Mouse (Mus musculus) C2C12 (cell line): ENCODE measurements around the gene Krt83. TPM values are rescaled to one million over a fixed set of nuclear protein-coding genes. Genes with fewer than 3 reads are reported as not detected.

Experiments used
- H3K27me3 ChIP-seq: one replicate; pipeline ENCODE4 v1.6.1; 2011; ENCODE audit not compliant: control insufficient read depth, insufficient read depth, insufficient read length
- H3K36me3 ChIP-seq: one replicate; pipeline ENCODE4 v1.6.1; 2011; ENCODE audit not compliant: control insufficient read depth, insufficient read depth
- H3K4me3 ChIP-seq: one replicate; pipeline ENCODE4 v1.5.1; 2011; ENCODE audit warnings: mild to moderate bottlenecking, control low read depth; ENCODE audit not compliant: poor library complexity, insufficient read depth, severe bottlenecking
- H3K79me2 ChIP-seq: one replicate; pipeline ENCODE4 v1.6.1; 2011; ENCODE audit not compliant: control insufficient read depth, insufficient read depth
- H3K79me3 ChIP-seq: one replicate; pipeline ENCODE4 v1.6.1; 2011; ENCODE audit warnings: low read depth, control low read depth
- H3ac ChIP-seq: one replicate; pipeline ENCODE3; 2011; ENCODE audit warnings: low read depth; ENCODE audit not compliant: control insufficient read depth, insufficient read length
- CEBPB ChIP-seq: IDR thresholded peaks from one replicate; pipeline ENCODE4 v1.6.1; 2011; ENCODE audit warnings: low read depth, mild to moderate bottlenecking, control low read depth, moderate library complexity
- CTCF ChIP-seq: IDR thresholded peaks from one replicate; pipeline ENCODE4 v1.5.1; 2011; ENCODE audit not compliant: control insufficient read depth, insufficient read depth, insufficient read length
- FOSL1 ChIP-seq: IDR thresholded peaks from one replicate; pipeline ENCODE4 v1.8.0; 2011; ENCODE audit warnings: mild to moderate bottlenecking, low read length; ENCODE audit not compliant: poor library complexity, insufficient read depth, severe bottlenecking
- MAX ChIP-seq: IDR thresholded peaks from one replicate; pipeline ENCODE4 v1.6.1; 2011; ENCODE audit warnings: mild to moderate bottlenecking, control low read depth
- MYOD1 ChIP-seq: IDR thresholded peaks from one replicate; pipeline ENCODE4 v1.6.1; 2011; ENCODE audit warnings: low read depth; ENCODE audit not compliant: control insufficient read depth, insufficient read length
- MYOG ChIP-seq: IDR thresholded peaks from one replicate; pipeline ENCODE4 v1.6.1; 2011; ENCODE audit not compliant: control insufficient read depth, insufficient read length; ENCODE audit errors: extremely low read depth
- USF1 ChIP-seq: IDR thresholded peaks from one replicate; pipeline ENCODE4 v1.6.1; 2011; ENCODE audit warnings: low read depth, mild to moderate bottlenecking, control low read depth, moderate library complexity
- polyA plus RNA-seq: library from polyadenylated mRNA; unstranded; fragments of >200 nt; fragmentation: generic; extraction: Trizol; gene quantifications from one replicate; pipeline ENCODE4 v1.2.1, GENCODE M21; 2012; ENCODE audit warnings: missing spikeins

Krt83 gene
- polyA plus RNA-seq, 1 experiment = not detected

DNA sequence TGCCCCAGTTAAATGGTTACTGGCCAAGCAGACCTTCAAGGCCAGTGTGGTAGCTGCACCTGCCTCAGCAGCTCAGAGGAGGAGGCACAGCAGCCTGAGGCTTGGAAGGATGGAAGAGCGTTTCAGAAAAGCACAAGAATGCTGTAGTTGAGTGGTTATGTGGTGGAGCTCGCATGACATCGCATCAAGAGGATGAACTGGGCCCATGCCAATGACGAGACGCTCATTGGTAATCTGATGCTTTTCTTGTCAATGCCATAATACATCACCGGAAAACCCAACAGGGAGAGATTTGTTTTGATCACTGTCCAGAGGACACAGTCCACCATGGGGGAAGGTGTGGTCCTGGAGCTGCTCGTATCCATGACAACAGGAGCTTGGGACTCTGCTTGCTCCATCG is 4.0 kb upstream of the Krt83 start:
- TF ChIP-seq MYOG (no peak), FOSL1 (no peak), MYOD1 (no peak), USF1 (no peak), MAX (no peak), CTCF (no peak), CEBPB (no peak)
- no peak overlapping the region for H3ac ChIP-seq

DNA sequence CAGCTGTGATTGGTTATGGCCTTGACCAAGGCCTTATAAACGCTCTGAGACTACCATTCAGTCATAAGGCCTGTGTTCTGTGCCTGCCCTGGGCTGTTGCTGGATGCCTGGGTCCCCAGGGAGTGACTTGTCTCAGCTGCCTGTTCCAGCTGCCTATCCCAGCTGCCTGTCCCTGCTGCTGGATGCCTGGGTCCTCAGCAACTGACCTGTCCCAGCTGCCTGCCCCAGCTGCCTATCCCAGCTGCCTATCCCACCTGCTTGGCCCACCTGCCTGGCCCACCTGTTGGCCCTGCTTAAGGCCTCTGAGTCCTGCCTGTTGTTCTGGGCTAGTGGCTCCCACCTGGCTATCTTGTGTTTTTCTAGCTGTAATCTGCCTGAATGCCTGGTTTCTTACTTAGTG is 2.9 kb upstream of the Krt83 start:
- peaks cover 48% of the 10 kb centered on the region for H3K27me3 ChIP-seq
- no peak overlapping the region for H3ac ChIP-seq
- no peaks in the 10 kb centered on the region for H3K36me3 ChIP-seq
- H3K79me2 ChIP-seq = no peaks in the 10 kb centered on the region
- no peak for TF ChIP-seq CEBPB
- TF ChIP-seq MYOD1 = no peak
- no peak for TF ChIP-seq MAX
- no peak for TF ChIP-seq USF1
- no peak for TF ChIP-seq CTCF
- no peak for TF ChIP-seq FOSL1
- TF ChIP-seq MYOG = no peak
- H3K4me3 ChIP-seq = no peak overlapping the region
- no peaks in the 10 kb centered on the region for H3K79me3 ChIP-seq

More for the DNA sequence above, 4.0 kb upstream of the Krt83 start:
- Histone ChIP-seq H3K27me3 (peaks cover 38% of the 10 kb centered on the region), H3K4me3 (no peak overlapping the region), H3K79me2 (no peaks in the 10 kb centered on the region), H3K36me3 (no peaks in the 10 kb centered on the region), H3K79me3 (no peaks in the 10 kb centered on the region)

DNA sequence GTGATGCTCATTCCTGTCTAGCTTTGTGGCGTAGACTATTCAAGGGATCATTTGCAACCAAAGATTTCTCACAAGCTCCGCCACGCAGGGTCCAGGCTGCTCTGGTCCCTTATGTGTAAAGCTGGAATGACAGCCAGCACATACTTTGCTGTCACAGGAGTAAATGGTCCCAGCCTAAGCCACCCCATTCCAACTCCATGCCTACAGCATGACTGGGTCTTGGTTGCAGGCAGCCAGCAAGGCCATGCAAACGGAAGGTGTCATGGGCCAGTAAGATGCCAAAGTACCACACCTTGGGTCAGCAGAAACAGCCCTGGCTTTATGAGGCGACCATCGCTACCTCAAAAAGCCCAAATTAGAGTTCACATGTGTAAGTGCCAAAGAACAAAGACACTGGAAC is 2.4 kb upstream of the Krt83 start:
- Histone ChIP-seq H3ac (no peak overlapping the region), H3K27me3 (peaks cover 53% of the 10 kb centered on the region), H3K36me3 (no peaks in the 10 kb centered on the region), H3K79me3 (no peaks in the 10 kb centered on the region), H3K4me3 (no peak overlapping the region), H3K79me2 (no peaks in the 10 kb centered on the region)
- no peak for TF ChIP-seq USF1

DNA sequence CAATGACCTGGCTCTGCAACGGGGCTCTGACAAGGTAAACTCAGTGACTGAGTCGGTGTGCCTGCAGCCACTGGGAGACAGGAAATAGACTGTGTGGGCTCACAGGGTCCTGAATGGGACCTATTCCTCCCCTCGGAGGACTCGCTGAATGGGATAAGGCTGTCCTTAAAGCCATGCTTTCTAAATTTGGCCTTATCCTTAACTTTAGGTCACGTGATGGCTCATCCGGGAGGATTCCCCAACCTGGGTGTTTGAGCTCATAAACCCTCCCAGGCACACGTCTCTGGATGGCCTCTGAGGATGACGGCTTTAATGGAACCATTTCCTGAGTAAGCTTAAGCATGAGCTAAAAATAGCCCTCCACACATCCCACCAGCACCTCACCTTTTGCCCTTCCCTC is 1.4 kb upstream of the Krt83 start:
- no peak overlapping the region for H3ac ChIP-seq
- no peaks in the 10 kb centered on the region for H3K79me3 ChIP-seq
- no peaks in the 10 kb centered on the region for H3K79me2 ChIP-seq
- H3K4me3 ChIP-seq = no peak overlapping the region
- H3K27me3 ChIP-seq = peaks cover 63% of the 10 kb centered on the region
- H3K36me3 ChIP-seq = no peaks in the 10 kb centered on the region
- TF ChIP-seq USF1 (peak; percentile 80), CEBPB (no peak)

DNA sequence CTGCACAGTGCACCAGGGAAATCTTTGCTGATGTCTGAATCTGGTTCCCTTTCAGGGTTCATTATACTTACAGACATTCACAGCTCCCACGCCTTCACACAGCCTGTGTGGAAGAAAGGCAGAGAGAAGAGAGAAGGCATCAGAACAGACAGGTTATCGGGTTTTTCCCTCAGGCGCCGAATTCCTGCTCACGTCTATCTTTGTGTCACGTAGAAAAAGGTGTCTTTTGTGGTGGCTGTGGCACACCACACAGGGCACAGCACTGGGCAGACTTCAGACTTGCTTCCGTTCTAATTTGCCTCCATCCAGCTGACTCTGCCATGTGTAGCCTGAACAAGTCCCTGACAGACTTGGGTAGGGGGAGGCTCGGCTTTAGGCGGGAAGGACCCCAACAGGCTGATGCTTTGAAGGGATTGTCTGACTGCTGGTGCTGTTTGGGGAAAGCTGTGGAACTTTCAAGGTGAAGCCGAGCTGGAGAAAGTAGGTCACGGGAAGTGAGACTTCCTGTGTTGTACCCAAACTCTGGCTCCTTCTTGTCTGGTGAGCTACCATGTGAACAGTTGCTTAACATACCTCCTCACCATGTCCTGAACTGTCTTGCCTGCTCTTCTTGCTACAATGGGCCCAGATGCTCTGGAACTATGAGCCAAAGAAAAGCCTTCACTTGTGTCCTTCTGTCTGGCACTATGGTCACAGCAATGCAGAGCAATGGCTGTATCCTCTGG is 5.2 kb downstream of the Krt83 start:
- peaks cover 91% of the 10 kb centered on the region for H3K27me3 ChIP-seq
- no peaks in the 10 kb centered on the region for H3K79me2 ChIP-seq
- TF ChIP-seq MYOG (no peak), USF1 (no peak), CEBPB (no peak), FOSL1 (no peak), CTCF (no peak), MAX (no peak), MYOD1 (no peak)
- no peaks in the 10 kb centered on the region for H3K36me3 ChIP-seq
- H3K4me3 ChIP-seq = no peak overlapping the region
- H3K79me3 ChIP-seq = no peaks in the 10 kb centered on the region
- H3ac ChIP-seq = no peak overlapping the region

DNA sequence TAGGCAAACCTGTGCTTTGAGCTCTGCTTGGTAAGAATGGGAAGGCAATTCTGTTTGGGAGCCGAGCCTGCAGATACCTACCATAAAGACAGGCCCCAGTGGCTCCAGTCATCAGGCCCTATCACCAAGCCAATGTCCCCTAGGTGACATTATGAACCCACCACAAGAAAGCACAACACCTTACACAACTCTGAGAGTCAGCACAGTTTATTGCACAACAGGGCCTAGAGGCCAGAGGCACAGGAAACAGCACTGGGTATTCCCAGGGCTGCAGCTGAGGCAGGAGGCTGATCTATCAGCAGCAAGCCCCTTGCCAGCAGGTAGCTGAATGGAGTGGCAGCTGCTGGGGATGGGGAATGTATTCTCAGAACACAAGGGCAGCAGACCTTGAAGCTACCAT is 6.4 kb downstream of the Krt83 start:
- no peaks in the 10 kb centered on the region for H3K79me3 ChIP-seq
- H3K4me3 ChIP-seq = no peak overlapping the region
- no peaks in the 10 kb centered on the region for H3K79me2 ChIP-seq
- no peak overlapping the region for H3ac ChIP-seq
- H3K36me3 ChIP-seq = no peaks in the 10 kb centered on the region
- peak; percentile 51 for TF ChIP-seq CEBPB
- no peak for TF ChIP-seq USF1
- TF ChIP-seq CTCF = no peak
- TF ChIP-seq MYOD1 = no peak
- peaks cover 91% of the 10 kb centered on the region for H3K27me3 ChIP-seq
